Mouse (Mus musculus) cerebellum, adult 2 months (tissue): ENCODE measurements around the gene Hipk3. TPM values are rescaled to one million over a fixed set of nuclear protein-coding genes. Genes with fewer than 3 reads are reported as not detected.

Experiments
- DNase-seq, 2 experiments: peaks; one replicate each; pipeline ENCODE4 v3.0.0; 2021
- H3K27ac ChIP-seq: fragments of 200-500 bp; 2 replicates; pipeline ENCODE4 v1.5.1; 2012; ENCODE audit warnings: low read length, control low read depth, inconsistent platforms; ENCODE audit not compliant: insufficient read depth
- H3K27me3 ChIP-seq: fragments of 200-500 bp; 2 replicates; pipeline ENCODE4 v1.6.1; 2012; ENCODE audit warnings: inconsistent platforms, mild to moderate bottlenecking, low read length, moderate library complexity; ENCODE audit not compliant: control insufficient read depth, insufficient read depth
- H3K4me1 ChIP-seq: fragments of 200-500 bp; 2 replicates; pipeline ENCODE4 v1.6.1; 2011; ENCODE audit warnings: low read length; ENCODE audit not compliant: control insufficient read depth, insufficient read depth
- H3K4me3 ChIP-seq: fragments of 200-500 bp; replicated peaks from 2 replicates; pipeline ENCODE3; 2011; ENCODE audit warnings: mild to moderate bottlenecking, low read depth, low read length, control low read depth; ENCODE audit not compliant: insufficient read depth
- CTCF ChIP-seq: fragments of 200-500 bp; IDR thresholded peaks from 2 replicates; pipeline ENCODE4 v1.5.1; 2011; ENCODE audit warnings: low read depth, mild to moderate bottlenecking, control low read depth, low read length, moderate library complexity, borderline replicate concordance; ENCODE audit not compliant: insufficient read depth
- POLR2A ChIP-seq: fragments of 200-500 bp; IDR thresholded peaks from 2 replicates; pipeline ENCODE4 v1.6.1; 2011; ENCODE audit warnings: low read length, control low read depth, borderline replicate concordance; ENCODE audit not compliant: insufficient read depth
- WGBS: fragments of 180-500 bp; shearing (Covaris S2); methylation state at CpG from one replicate; pipeline ENCODE4 v1.1.7; 2018; 5-methylcytosine and 5-hydroxymethylcytosine counted together
- polyA plus RNA-seq: library from polyadenylated mRNA; depleted of rRNA; stranded (reverse); fragments of >200 nt; gene quantifications from 2 replicates; pipeline ENCODE4 v1.2.3, GENCODE M21; 2012

The Hipk3 gene
- polyA plus RNA-seq, 1 experiment, result 39.5 TPM

DNA sequence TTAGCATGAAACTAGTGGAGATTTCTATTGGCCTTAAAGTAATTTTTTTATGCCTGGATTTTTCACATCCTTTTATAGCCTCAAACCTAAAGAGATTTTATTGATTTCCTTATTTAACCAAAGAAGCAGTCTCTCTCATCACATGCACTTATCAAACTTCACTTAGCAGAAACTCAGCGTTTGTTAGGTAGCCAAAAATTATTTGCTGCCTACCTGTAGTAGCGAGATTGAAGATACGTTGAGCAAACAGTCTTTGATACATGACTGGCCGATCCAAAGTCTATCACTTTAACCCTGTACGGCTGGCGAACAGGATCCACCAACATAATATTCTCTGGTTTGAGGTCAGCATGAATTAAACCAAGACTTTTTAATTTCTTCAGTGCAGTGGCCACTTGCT is 23.7 kb downstream of the Hipk3 start:
- no peak for TF ChIP-seq CTCF
- no peak for TF ChIP-seq POLR2A
- no peak overlapping the region for H3K4me3 ChIP-seq

DNA sequence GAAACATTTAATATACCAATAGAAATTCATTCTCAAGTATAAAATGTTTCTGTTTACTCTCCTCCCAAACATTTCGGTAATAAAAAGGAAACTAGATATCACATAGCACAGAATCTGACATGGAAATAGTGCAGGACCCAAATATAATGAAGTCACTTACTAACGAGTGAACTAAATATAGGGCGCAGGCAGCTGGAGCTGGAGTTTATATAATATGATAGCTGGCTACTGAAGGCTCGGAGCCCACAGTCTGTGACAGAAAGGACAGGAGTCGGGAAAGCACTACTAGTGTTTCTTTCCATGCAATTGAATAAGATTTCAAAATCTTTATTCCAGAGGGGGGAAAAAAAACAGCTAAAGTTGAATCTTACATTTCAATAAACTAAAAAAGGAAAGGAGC is 25.8 kb downstream of the Hipk3 start:
- Histone ChIP-seq H3K4me1 (peaks cover 10% of the 10 kb centered on the region; the same call in 1 of the 2 replicates), H3K27ac (no peak overlapping the region), H3K27me3 (no peaks in the 10 kb centered on the region), H3K4me3 (no peak overlapping the region)
- TF ChIP-seq POLR2A (no peak), CTCF (no peak)
- WGBS, result 54% methylated on average over 5 of the region's 5 CpGs
- peak in 1 of 2 experiments; percentile 26 for DNase-seq

More for the DNA sequence above, 23.7 kb downstream of the Hipk3 start:
- Histone ChIP-seq H3K4me1 (peaks cover 10% of the 10 kb centered on the region; the same call in 1 of the 2 replicates), H3K27ac (no peak overlapping the region), H3K27me3 (no peaks in the 10 kb centered on the region)
- DNase-seq, result no peak
- 95% methylated on average over 6 of the region's 6 CpGs for WGBS

DNA sequence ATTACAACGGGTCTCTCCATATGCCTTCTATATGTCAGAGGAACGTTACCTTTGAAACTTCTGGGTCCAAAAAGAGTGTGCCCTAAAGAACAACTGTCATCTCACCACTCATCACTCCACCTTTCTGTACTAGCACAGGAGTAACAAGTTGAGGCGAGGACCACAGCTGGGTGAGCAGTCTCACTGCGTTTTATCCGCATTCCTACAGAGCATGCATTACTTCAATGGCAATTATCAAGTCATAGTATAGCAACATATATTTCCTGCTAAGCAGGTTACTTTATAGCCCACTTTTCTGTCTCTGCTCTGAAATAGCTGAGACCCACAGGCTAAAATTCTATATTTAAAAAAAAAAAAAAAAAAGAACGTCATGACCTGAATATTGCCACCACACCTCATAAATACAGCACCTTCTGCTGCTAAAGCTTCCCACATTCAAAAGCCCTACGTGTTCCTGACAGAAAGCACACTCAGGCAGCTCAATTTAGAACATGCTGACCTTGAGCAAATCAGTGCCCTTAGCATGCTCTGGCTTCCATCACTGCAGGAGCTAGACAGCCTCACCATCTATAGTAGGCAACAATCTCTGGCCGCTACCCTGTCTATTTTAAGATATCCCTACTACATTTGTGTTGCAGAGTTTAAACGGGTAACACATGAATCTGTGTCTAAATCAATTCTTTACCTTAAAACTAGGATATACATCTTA is 27.2 kb downstream of the Hipk3 start:
- TF ChIP-seq CTCF (no peak), POLR2A (no peak)
- peak in 1 of 2 experiments; percentile 52 for DNase-seq
- 50% methylated on average over 9 of the region's 9 CpGs for WGBS
- Histone ChIP-seq H3K4me1 (peaks cover 9% of the 10 kb centered on the region; the same call in 1 of the 2 replicates), H3K4me3 (peak overlapping the region; percentile 18), H3K27ac (peak overlapping the region; percentile 61; the same call in 1 of the 2 replicates), H3K27me3 (no peaks in the 10 kb centered on the region)

DNA sequence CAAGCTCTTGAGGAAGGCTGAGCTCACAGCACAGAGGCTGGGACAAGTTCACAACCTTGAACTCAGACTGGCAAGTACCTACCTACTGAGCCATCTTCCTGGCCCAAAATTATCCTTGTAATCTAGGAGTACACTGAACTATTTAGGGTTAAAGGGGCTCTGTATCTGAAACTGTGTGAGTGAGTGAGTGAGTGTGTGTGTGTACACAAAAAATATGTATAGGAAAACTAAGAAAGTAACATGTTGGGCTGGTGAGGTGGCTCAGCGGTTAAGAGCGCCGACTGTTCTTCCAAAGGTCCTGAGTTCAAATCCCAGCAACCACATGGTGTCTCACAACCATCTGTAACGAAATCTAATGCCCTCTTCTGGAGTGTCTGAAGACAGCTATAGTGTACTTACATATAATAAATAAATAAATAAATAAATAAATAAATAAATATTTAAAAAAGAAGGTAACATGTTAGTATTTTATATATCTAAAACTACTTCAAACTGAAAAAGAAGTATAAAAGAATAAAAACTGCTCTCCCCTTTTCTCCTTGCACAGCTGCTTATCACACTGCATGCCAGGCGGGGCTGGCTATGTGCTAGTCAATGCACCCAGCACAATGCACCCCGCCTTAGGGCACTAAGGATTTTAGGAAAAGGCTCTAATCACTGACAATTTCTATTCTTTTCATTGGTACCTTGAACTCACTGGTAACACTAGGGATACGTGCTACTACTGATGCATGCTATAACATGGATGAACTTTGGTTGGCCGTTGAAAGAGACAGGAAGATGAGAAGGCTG is 28.4 kb downstream of the Hipk3 start:
- 94% methylated on average over 8 of the region's 8 CpGs for WGBS

DNA sequence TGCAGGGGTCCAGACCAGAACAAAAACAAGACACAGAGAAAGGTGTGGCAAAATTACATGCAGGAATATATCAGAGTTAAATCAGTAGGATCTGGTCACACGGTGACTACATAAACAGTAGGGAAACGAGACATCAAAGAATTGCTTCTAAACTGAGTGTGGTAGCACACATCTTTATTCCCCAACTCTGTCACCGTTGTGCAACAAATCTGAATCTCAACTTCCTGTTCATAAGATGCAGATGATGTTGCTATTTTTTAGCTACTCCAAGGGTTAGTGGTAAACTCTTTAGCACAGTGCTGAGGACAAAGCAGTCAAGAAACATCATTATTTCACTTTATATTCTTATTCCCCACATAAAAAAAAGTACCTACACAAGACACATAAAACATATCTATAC is 34.2 kb downstream of the Hipk3 start:
- Histone ChIP-seq H3K27ac (no peak overlapping the region), H3K4me3 (no peak overlapping the region), H3K27me3 (no peaks in the 10 kb centered on the region), H3K4me1 (peaks cover 7% of the 10 kb centered on the region)
- TF ChIP-seq CTCF (no peak), POLR2A (no peak)
- no peak for DNase-seq
- WGBS, result 56% methylated on average over 3 of the region's 3 CpGs

More for the DNA sequence above, 28.4 kb downstream of the Hipk3 start:
- DNase-seq, result no peak
- TF ChIP-seq POLR2A (no peak), CTCF (no peak)
- no peaks in the 10 kb centered on the region for H3K27me3 ChIP-seq
- H3K27ac ChIP-seq, result no peak overlapping the region
- no peak overlapping the region for H3K4me3 ChIP-seq
- peaks cover 7% of the 10 kb centered on the region; the same call in 1 of the 2 replicates for H3K4me1 ChIP-seq

DNA sequence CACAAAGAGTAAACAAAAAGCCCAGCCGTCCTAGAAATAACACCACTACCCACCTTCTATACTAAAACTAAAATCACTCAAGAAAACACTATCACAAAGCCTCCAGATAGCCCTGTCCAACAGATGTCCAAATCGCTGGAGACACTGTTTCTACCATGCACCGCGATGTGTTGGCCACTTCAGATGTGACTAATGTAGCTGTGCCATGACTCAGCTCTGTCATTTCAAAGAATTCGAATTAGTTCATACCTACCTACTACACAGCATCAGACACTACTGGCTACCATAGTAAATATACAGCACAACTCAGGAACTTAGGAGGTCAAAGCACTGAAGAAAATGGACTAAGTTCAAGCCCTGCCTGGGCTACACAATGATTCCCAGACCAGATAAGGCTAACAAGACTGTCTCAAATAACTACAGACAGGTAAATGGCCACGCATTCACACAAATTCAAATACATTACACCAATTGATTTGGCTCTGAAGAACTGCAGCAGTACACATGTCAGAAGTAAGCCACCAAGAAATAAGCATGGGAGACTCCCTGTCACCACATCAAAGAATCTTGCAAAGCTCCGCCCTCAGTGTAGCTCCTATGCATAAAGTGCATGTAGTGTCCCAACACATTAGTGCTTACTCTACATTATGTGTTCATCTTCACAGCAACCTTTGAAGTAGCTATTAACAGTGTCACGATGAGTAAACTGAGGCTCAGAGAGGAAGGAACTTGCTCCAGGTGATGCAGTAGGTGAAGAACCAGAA is 35.5 kb downstream of the Hipk3 start:
- DNase-seq, result no peak

DNA sequence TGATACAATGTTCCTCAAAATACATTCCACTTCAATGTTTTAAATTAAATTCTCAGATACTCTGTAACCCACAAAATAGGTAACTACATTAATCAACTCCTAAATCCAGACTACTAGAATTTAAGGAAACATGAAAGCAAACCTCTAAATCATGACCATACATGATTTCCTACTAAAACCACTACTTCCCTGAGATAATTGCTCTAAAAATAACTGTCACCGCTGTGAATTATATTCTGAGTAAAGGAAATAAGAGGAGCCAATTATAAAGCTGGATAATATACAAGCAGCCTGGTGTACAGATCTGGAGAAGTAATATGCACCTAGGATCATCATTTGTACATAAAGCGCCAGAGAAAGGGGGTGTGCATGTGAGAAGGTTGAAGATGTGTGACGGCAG is 37.1 kb downstream of the Hipk3 start:
- H3K27ac ChIP-seq, result no peak overlapping the region
- whole genome bisulfite sequencing, result 71% methylated on average over 3 of the region's 3 CpGs
- TF ChIP-seq CTCF (no peak), POLR2A (no peak)
- H3K4me3 ChIP-seq, result no peak overlapping the region
- no peak for DNase-seq
- peaks cover 7% of the 10 kb centered on the region for H3K4me1 ChIP-seq
- H3K27me3 ChIP-seq, result no peaks in the 10 kb centered on the region

More for the DNA sequence above, 35.5 kb downstream of the Hipk3 start:
- 80% methylated on average over 8 of the region's 8 CpGs for WGBS
- no peaks in the 10 kb centered on the region for H3K27me3 ChIP-seq
- peaks cover 7% of the 10 kb centered on the region for H3K4me1 ChIP-seq
- H3K4me3 ChIP-seq, result no peak overlapping the region
- H3K27ac ChIP-seq, result no peak overlapping the region
- TF ChIP-seq CTCF (no peak), POLR2A (no peak)

- Histone ChIP-seq H3K4me3 (no peak overlapping the region), H3K4me1 (peaks cover 2% of the 10 kb centered on the region; the same call in 1 of the 2 replicates), H3K27me3 (no peaks in the 10 kb centered on the region), H3K27ac (no peak overlapping the region)
- 73% methylated on average over 3 of the region's 3 CpGs for WGBS
- TF ChIP-seq POLR2A (no peak), CTCF (no peak)
- DNase-seq, result no peak
These were observed 43.6 kb downstream of the Hipk3 start for GRCm38 (mm10) chr2:104450685-104451084.
